Mouse (Mus musculus): ENCODE measurements around the gene Mfsd9.

DNA sequence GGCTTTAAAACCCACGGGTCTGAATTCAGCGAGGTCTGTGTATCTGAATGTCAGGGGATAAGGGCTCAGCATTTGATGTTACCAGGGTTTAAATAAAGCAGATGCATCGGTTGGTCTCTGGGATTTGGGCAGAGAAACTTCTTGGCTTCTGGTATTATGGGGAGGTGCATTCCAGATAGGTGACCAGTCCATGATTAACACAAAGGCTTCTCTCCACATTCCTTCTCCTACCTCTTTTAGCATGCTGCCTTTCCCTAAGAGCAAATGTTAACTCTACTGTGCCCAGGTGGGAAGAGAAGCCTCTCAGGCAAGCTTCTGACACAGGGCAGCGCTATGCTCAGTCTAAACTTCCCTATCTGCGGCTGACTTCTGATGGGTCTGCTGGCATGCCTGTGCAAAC is 17.3 kb downstream of the Mfsd9 start:
- TF ChIP-seq CTCF (IDR thresholded peaks at IDR 0.05; ENCODE audit: low read depth, low read length) (no peak), POLR2A (IDR thresholded peaks at IDR 0.05; ENCODE audit: insufficient read depth, low read length) (no peak)

Measured in ES-Bruce4 (cell line).